Mouse (Mus musculus) liver, postnatal 0 days (tissue): ENCODE measurements around the gene Rab2b. TPM values are rescaled to one million over a fixed set of nuclear protein-coding genes. Genes with fewer than 3 reads are reported as not detected.

Source experiments
- ATAC-seq: fragments of 200-750 bp; cut with Nextera tagmentation; 2 replicates; pipeline ENCODE4 v1.8.0; 2017; ENCODE audit warnings: mild to moderate bottlenecking, moderate library complexity
- DNase-seq: peaks from one replicate; pipeline ENCODE4 v3.0.0-alpha.2; 2016
- H3K27ac ChIP-seq: fragments of 300-500 bp; sonication (generic); 2 replicates; pipeline ENCODE4 v1.5.1; 2014; ENCODE audit warnings: antibody characterized with exemption, moderate library complexity, mild to moderate bottlenecking, low read depth
- H3K27me3 ChIP-seq: fragments of 300-500 bp; sonication (generic); 2 replicates; pipeline ENCODE4 v1.6.1; 2014; ENCODE audit warnings: low read length, control low read depth, mixed read lengths; ENCODE audit not compliant: insufficient read depth
- H3K36me3 ChIP-seq: fragments of 300-500 bp; sonication (generic); replicated peaks from 2 replicates; pipeline ENCODE4 v1.6.1; 2014; ENCODE audit warnings: mild to moderate bottlenecking, control low read depth, low read length, moderate library complexity, mixed read lengths; ENCODE audit not compliant: insufficient read depth
- H3K4me1 ChIP-seq: fragments of 300-500 bp; sonication (generic); 2 replicates; pipeline ENCODE4 v1.6.1; 2014; ENCODE audit warnings: antibody characterized with exemption, mild to moderate bottlenecking, control low read depth; ENCODE audit not compliant: insufficient read depth
- H3K4me2 ChIP-seq: fragments of 300-500 bp; sonication (generic); 2 replicates; pipeline ENCODE4 v1.6.1; 2014; ENCODE audit warnings: low read depth, mild to moderate bottlenecking, low read length, moderate library complexity, mixed read lengths
- H3K4me3 ChIP-seq: fragments of 300-500 bp; sonication (generic); 2 replicates; pipeline ENCODE4 v1.5.1; 2014; ENCODE audit warnings: low read depth, low read length
- H3K9ac ChIP-seq: fragments of 300-500 bp; sonication (generic); replicated peaks from 2 replicates; pipeline ENCODE4 v1.6.1; 2014; ENCODE audit warnings: mild to moderate bottlenecking, moderate library complexity
- H3K9me3 ChIP-seq: fragments of 300-500 bp; sonication (generic); 2 replicates; pipeline ENCODE4 v1.6.1; 2016; ENCODE audit warnings: mild to moderate bottlenecking, control low read depth, low read length, mixed read lengths
- CTCF ChIP-seq: sonication (generic); IDR thresholded peaks from 2 replicates; pipeline ENCODE4 v1.5.1; 2016; ENCODE audit warnings: antibody characterized with exemption, low read depth
- EP300 ChIP-seq: IDR thresholded peaks from 2 replicates; pipeline ENCODE4 v1.6.1; 2016; ENCODE audit warnings: antibody characterized with exemption, low read depth, mild to moderate bottlenecking
- WGBS: fragments of 180-500 bp; shearing (Covaris S2); extraction: QIAGEN DNeasy Blood & Tissue Kit; methylation state at CpG from one replicate; pipeline ENCODE4 v1.1.7; 2014; ENCODE audit not compliant: insufficient replicate concordance; 5-methylcytosine and 5-hydroxymethylcytosine counted together
- polyA plus RNA-seq: library from polyadenylated mRNA; unstranded; fragments of >200 nt; fragmentation: Nextera tagmentation; extraction: Ambion mirVana; gene quantifications from 2 replicates; pipeline ENCODE4 v1.2.1, GENCODE M21; 2015

The Rab2b gene
- polyA plus RNA-seq, 1 experiment from 2014 or later, result 2.7 TPM

GRCm38 (mm10) chr14:52316441-52317225, 37.3 kb upstream of the Rab2b start:
- peak overlapping the region; percentile 68; the same call in 1 of the 2 replicates for H3K9ac ChIP-seq
- no peak overlapping the region for H3K27ac ChIP-seq
- H3K9me3 ChIP-seq, result no peaks in the 10 kb centered on the region
- ATAC-seq (peak; percentile 62), DNase-seq (no peak)
- no peaks in the 10 kb centered on the region for H3K36me3 ChIP-seq
- peak overlapping the region; percentile 97 for H3K4me2 ChIP-seq
- no peak for TF ChIP-seq EP300
- 0 out of 2 replicates have a peak, but pooled peaks cover 5% of the 10 kb centered on the region for H3K4me1 ChIP-seq
- H3K4me3 ChIP-seq, result peak overlapping the region; percentile 70
- WGBS, result 18% methylated on average over 16 of the region's 16 CpGs
- peaks cover 15% of the 10 kb centered on the region for H3K27me3 ChIP-seq

GRCm38 (mm10) chr14:52315792-52316440, 36.6 kb upstream of the Rab2b start:
- H3K4me1 ChIP-seq, result 0 out of 2 replicates have a peak, but pooled peaks cover 5% of the 10 kb centered on the region
- no peaks in the 10 kb centered on the region for H3K9me3 ChIP-seq
- peak overlapping the region; percentile 3; the same call in 1 of the 2 replicates for H3K27ac ChIP-seq
- under 1% methylated on average over 32 of the region's 41 CpGs for WGBS
- peak overlapping the region; percentile 97 for H3K4me2 ChIP-seq
- H3K27me3 ChIP-seq, result peaks cover 15% of the 10 kb centered on the region
- peak; percentile 67 for ATAC-seq
- H3K4me3 ChIP-seq, result peak overlapping the region; percentile 70
- DNase-seq, result peak; percentile 58
- peak overlapping the region; percentile 68 for H3K9ac ChIP-seq
- TF ChIP-seq CTCF (no peak), EP300 (no peak)
- no peaks in the 10 kb centered on the region for H3K36me3 ChIP-seq

- H3K4me3 ChIP-seq, result peak overlapping the region; percentile 70
- peaks cover 15% of the 10 kb centered on the region for H3K27me3 ChIP-seq
- no peak for DNase-seq
- 20% methylated on average over 17 of the region's 17 CpGs for WGBS
- H3K9ac ChIP-seq, result peak overlapping the region; percentile 68
- 0 out of 2 replicates have a peak, but pooled peaks cover 5% of the 10 kb centered on the region for H3K4me1 ChIP-seq
- no peak for TF ChIP-seq CTCF
- no peak for TF ChIP-seq EP300
- no peak overlapping the region for H3K27ac ChIP-seq
- no peaks in the 10 kb centered on the region for H3K9me3 ChIP-seq
- no peaks in the 10 kb centered on the region for H3K36me3 ChIP-seq
- no peak for ATAC-seq
- peak overlapping the region; percentile 97 for H3K4me2 ChIP-seq
Measured at GRCm38 (mm10) chr14:52315283-52315780, 36.0 kb upstream of the Rab2b start.

GRCm38 (mm10) chr14:52314808-52315150, 35.4 kb upstream of the Rab2b start:
- 0 out of 2 replicates have a peak, but pooled peaks cover 5% of the 10 kb centered on the region for H3K4me1 ChIP-seq
- ATAC-seq (no peak), DNase-seq (no peak)
- no peak overlapping the region for H3K27ac ChIP-seq
- no peak overlapping the region for H3K4me3 ChIP-seq
- peak overlapping the region; percentile 97 for H3K4me2 ChIP-seq
- 56% methylated on average over 8 of the region's 8 CpGs for WGBS
- no peaks in the 10 kb centered on the region for H3K9me3 ChIP-seq
- H3K27me3 ChIP-seq, result peaks cover 15% of the 10 kb centered on the region
- TF ChIP-seq CTCF (no peak), EP300 (no peak)
- no peaks in the 10 kb centered on the region for H3K36me3 ChIP-seq
- H3K9ac ChIP-seq, result no peak overlapping the region

- H3K9ac ChIP-seq, result no peak overlapping the region
- no peaks in the 10 kb centered on the region for H3K36me3 ChIP-seq
- ATAC-seq (peak; percentile 26), DNase-seq (peak; percentile 38)
- H3K4me1 ChIP-seq, result 0 out of 2 replicates have a peak, but pooled peaks cover 5% of the 10 kb centered on the region
- TF ChIP-seq CTCF (no peak), EP300 (no peak)
- H3K9me3 ChIP-seq, result no peaks in the 10 kb centered on the region
- 69% methylated on average over 26 of the region's 26 CpGs for WGBS
- H3K27me3 ChIP-seq, result peaks cover 15% of the 10 kb centered on the region
- H3K4me3 ChIP-seq, result no peak overlapping the region
- peak overlapping the region; percentile 97 for H3K4me2 ChIP-seq
- H3K27ac ChIP-seq, result no peak overlapping the region
Measured at GRCm38 (mm10) chr14:52313931-52314807, 34.8 kb upstream of the Rab2b start.

GRCm38 (mm10) chr14:52310906-52311305, 31.6 kb upstream of the Rab2b start:
- Histone ChIP-seq H3K4me3 (no peak overlapping the region), H3K4me1 (peaks cover 16% of the 10 kb centered on the region), H3K9ac (no peak overlapping the region), H3K27me3 (peaks cover 9% of the 10 kb centered on the region; the same call in 1 of the 2 replicates), H3K9me3 (no peaks in the 10 kb centered on the region), H3K27ac (no peak overlapping the region), H3K4me2 (no peak overlapping the region), H3K36me3 (no peaks in the 10 kb centered on the region)
- TF ChIP-seq CTCF (no peak), EP300 (no peak)
- ATAC-seq, result no peak
- WGBS, result 80% methylated on average over 2 of the region's 2 CpGs
- no peak for DNase-seq
